Mouse (Mus musculus) forebrain, embryonic 13.5 days (tissue): ENCODE results near the gene Gm5089. TPM values are rescaled to one million over a fixed set of nuclear protein-coding genes. Genes with fewer than 3 reads are reported as not detected.
A peak's percentile ranks its signal among the peaks of the same experiment; 100 is the strongest.

Experiments
- ATAC-seq: fragments of 200-750 bp; cut with Nextera tagmentation; 2 replicates; pipeline ENCODE4 v1.8.0; 2017
- H3K27ac ChIP-seq: fragments of 300-500 bp; sonication (generic); 2 replicates; pipeline ENCODE4 v1.5.1; 2015; ENCODE audit warnings: inconsistent platforms, mild to moderate bottlenecking, moderate library complexity
- H3K27me3 ChIP-seq: fragments of 300-500 bp; sonication (generic); 2 replicates; pipeline ENCODE4 v1.6.1; 2015; ENCODE audit warnings: mild to moderate bottlenecking, inconsistent platforms
- H3K36me3 ChIP-seq: fragments of 300-500 bp; sonication (generic); 2 replicates; pipeline ENCODE4 v1.6.1; 2015; ENCODE audit warnings: mild to moderate bottlenecking, inconsistent platforms; ENCODE audit not compliant: poor library complexity, severe bottlenecking
- H3K4me1 ChIP-seq: fragments of 300-500 bp; sonication (generic); 2 replicates; pipeline ENCODE4 v1.6.1; 2015; ENCODE audit warnings: inconsistent platforms
- H3K4me2 ChIP-seq: fragments of 300-500 bp; sonication (generic); 2 replicates; pipeline ENCODE4 v1.6.1; 2015; ENCODE audit warnings: inconsistent platforms, mild to moderate bottlenecking, moderate library complexity
- H3K4me3 ChIP-seq: fragments of 300-500 bp; sonication (generic); 2 replicates; pipeline ENCODE4 v1.5.1; 2015; ENCODE audit warnings: mild to moderate bottlenecking, inconsistent platforms
- H3K9ac ChIP-seq: fragments of 300-500 bp; sonication (generic); 2 replicates; pipeline ENCODE4 v1.6.1; 2015; ENCODE audit warnings: mild to moderate bottlenecking, inconsistent platforms
- H3K9me3 ChIP-seq: fragments of 300-500 bp; sonication (generic); replicated peaks from 2 replicates; pipeline ENCODE4 v1.6.1; 2016; ENCODE audit warnings: inconsistent platforms
- WGBS: fragments of 180-500 bp; shearing (Covaris S2); methylation state at CpG from one replicate; pipeline ENCODE4 v1.1.7; 2015; 5-methylcytosine and 5-hydroxymethylcytosine counted together
- polyA plus RNA-seq: library from polyadenylated mRNA; unstranded; fragments of >200 nt; fragmentation: Nextera tagmentation; extraction: Ambion mirVana; gene quantifications from 2 replicates; pipeline ENCODE4 v1.2.1, GENCODE M21; 2015

Gm5089 gene
- polyA plus RNA-seq, 1 experiment from 2014 or later: 1.6 TPM

GRCm38 (mm10) chr14:122389684-122390370 lies 61.1 kb downstream of the Gm5089 start:
- Histone ChIP-seq H3K4me1 (peaks cover 16% of the 10 kb centered on the region), H3K4me3 (no peak overlapping the region), H3K27me3 (peaks cover 35% of the 10 kb centered on the region), H3K9ac (no peak overlapping the region), H3K36me3 (no peaks in the 10 kb centered on the region), H3K4me2 (no peak overlapping the region), H3K9me3 (no peaks in the 10 kb centered on the region), H3K27ac (no peak overlapping the region)
- WGBS: 86% methylated on average over 13 of the region's 13 CpGs
- ATAC-seq: no peak

- H3K9ac ChIP-seq: no peak overlapping the region
- ATAC-seq: no peak
- no peaks in the 10 kb centered on the region for H3K36me3 ChIP-seq
- peaks cover 23% of the 10 kb centered on the region for H3K4me1 ChIP-seq
- peaks cover 39% of the 10 kb centered on the region for H3K27me3 ChIP-seq
- H3K27ac ChIP-seq: no peak overlapping the region; the same call in 1 of the 2 replicates
- H3K4me2 ChIP-seq: peak overlapping the region; percentile 11; the same call in 1 of the 2 replicates
- WGBS: 38% methylated on average over 19 of the region's 19 CpGs
- no peak overlapping the region for H3K4me3 ChIP-seq
- H3K9me3 ChIP-seq: no peaks in the 10 kb centered on the region
Observed at GRCm38 (mm10) chr14:122388431-122389031, 62.4 kb downstream of the Gm5089 start.

- Histone ChIP-seq H3K9ac (no peak overlapping the region), H3K27ac (no peak overlapping the region), H3K36me3 (no peaks in the 10 kb centered on the region), H3K4me3 (no peak overlapping the region), H3K4me2 (no peak overlapping the region), H3K9me3 (no peaks in the 10 kb centered on the region), H3K27me3 (peaks cover 39% of the 10 kb centered on the region), H3K4me1 (peaks cover 23% of the 10 kb centered on the region)
- WGBS: 88% methylated on average over 5 of the region's 5 CpGs
- no peak for ATAC-seq
Observed at GRCm38 (mm10) chr14:122387781-122388180, 63.1 kb downstream of the Gm5089 start.

GRCm38 (mm10) chr14:122386281-122387130 lies 64.4 kb downstream of the Gm5089 start:
- Histone ChIP-seq H3K36me3 (no peaks in the 10 kb centered on the region), H3K4me2 (no peak overlapping the region), H3K27me3 (peaks cover 30% of the 10 kb centered on the region), H3K4me3 (no peak overlapping the region), H3K4me1 (peaks cover 21% of the 10 kb centered on the region), H3K27ac (no peak overlapping the region), H3K9me3 (no peaks in the 10 kb centered on the region), H3K9ac (no peak overlapping the region)
- 81% methylated on average over 17 of the region's 17 CpGs for WGBS
- ATAC-seq: no peak

- WGBS: 90% methylated on average over 5 of the region's 5 CpGs
- Histone ChIP-seq H3K4me2 (no peak overlapping the region), H3K36me3 (no peaks in the 10 kb centered on the region), H3K9me3 (no peaks in the 10 kb centered on the region), H3K4me1 (peaks cover 25% of the 10 kb centered on the region), H3K4me3 (no peak overlapping the region), H3K27ac (no peak overlapping the region), H3K27me3 (peaks cover 31% of the 10 kb centered on the region), H3K9ac (no peak overlapping the region)
- no peak for ATAC-seq
Observed at GRCm38 (mm10) chr14:122385758-122386157, 65.2 kb downstream of the Gm5089 start.

GRCm38 (mm10) chr14:122385238-122385534 lies 65.7 kb downstream of the Gm5089 start:
- WGBS: 71% methylated on average over 3 of the region's 3 CpGs
- Histone ChIP-seq H3K4me2 (peak overlapping the region; percentile 43), H3K4me3 (no peak overlapping the region)

More at GRCm38 (mm10) chr14:122385238-122385534, 65.7 kb downstream of the Gm5089 start:
- no peaks in the 10 kb centered on the region for H3K36me3 ChIP-seq
- no peaks in the 10 kb centered on the region for H3K9me3 ChIP-seq
- peaks cover 26% of the 10 kb centered on the region for H3K4me1 ChIP-seq
- H3K27ac ChIP-seq: no peak overlapping the region
- H3K9ac ChIP-seq: no peak overlapping the region
- H3K27me3 ChIP-seq: peaks cover 31% of the 10 kb centered on the region
- ATAC-seq: no peak

Other genes with a start within 250 kb of the Gm5089 start
- 17.3 and 19.5 TPM in 2 replicates for gene Zic5, start 14.6 kb upstream of the Gm5089 start, polyA plus RNA-seq
- gene Zic2, start 24.3 kb upstream of the Gm5089 start, polyA plus RNA-seq: 10.1 and 12.0 TPM in 2 replicates
- gene Gm10837, start 39.5 kb upstream of the Gm5089 start, polyA plus RNA-seq: 0.48 and 0.56 TPM in 2 replicates
- 25.2 and 27.1 TPM in 2 replicates for gene Pcca, start 83.2 kb upstream of the Gm5089 start, polyA plus RNA-seq